Mouse (Mus musculus) heart, adult 18-20 months (tissue): ENCODE measurements around the gene Gp1ba. TPM values are rescaled to one million over a fixed set of nuclear protein-coding genes. Genes with fewer than 3 reads are reported as not detected.
A peak's percentile ranks its signal among the peaks of the same experiment; 100 is the strongest.

Experiments
- DNase-seq, 2 experiments: peaks; one replicate each; pipeline ENCODE4 v3.0.0; 2021 to 2022; ENCODE audit warnings: mixed read lengths in 1 of 2
- total RNA-seq, 2 experiments: library from RNA; stranded (reverse); gene quantifications; 2 replicates each; pipeline ENCODE4 v1.2.3; 2021

The Gp1ba gene
- total RNA-seq, 2 experiments from 2014 or later: 0.21 to 0.35 TPM

GRCm38 (mm10) chr11:70669582-70670345 is 30.8 kb downstream of the Gp1ba start:
- DNase-seq: peak; percentile 80 to 81

- DNase-seq: peak in 1 of 2 experiments; percentile 9
Measured at GRCm38 (mm10) chr11:70670483-70670882, 31.6 kb downstream of the Gp1ba start.

- DNase-seq: no peak
Measured at GRCm38 (mm10) chr11:70671333-70672047, 32.6 kb downstream of the Gp1ba start.

GRCm38 (mm10) chr11:70674014-70674413 is 35.1 kb downstream of the Gp1ba start:
- no peak for DNase-seq

GRCm38 (mm10) chr11:70674501-70674900 is 35.6 kb downstream of the Gp1ba start:
- peak in 1 of 2 experiments; percentile 6 for DNase-seq

GRCm38 (mm10) chr11:70678092-70678491 is 39.2 kb downstream of the Gp1ba start:
- no peak for DNase-seq

- no peak for DNase-seq
Measured at GRCm38 (mm10) chr11:70678576-70678975, 39.7 kb downstream of the Gp1ba start.

- DNase-seq: peak in 1 of 2 experiments; percentile 8
Measured at GRCm38 (mm10) chr11:70679361-70679760, 40.4 kb downstream of the Gp1ba start.

- DNase-seq: peak; percentile 22 to 70
Measured at GRCm38 (mm10) chr11:70679894-70680293, 41.0 kb downstream of the Gp1ba start.

GRCm38 (mm10) chr11:70681170-70681569 is 42.2 kb downstream of the Gp1ba start:
- no peak for DNase-seq

- DNase-seq: no peak
Measured at GRCm38 (mm10) chr11:70681897-70682581, 43.1 kb downstream of the Gp1ba start.

GRCm38 (mm10) chr11:70683640-70684039 is 44.7 kb downstream of the Gp1ba start:
- no peak for DNase-seq

- peak; percentile 46 to 66 for DNase-seq
Measured at GRCm38 (mm10) chr11:70686901-70687566, 48.1 kb downstream of the Gp1ba start.

- DNase-seq: peak; percentile 95
Measured at GRCm38 (mm10) chr11:70687601-70688199, 48.8 kb downstream of the Gp1ba start, which contains the start of gene Camta2. Camta2 (minus strand) TSS chr11:70688105.

- peak in 1 of 2 experiments; percentile 38 for DNase-seq
Measured at GRCm38 (mm10) chr11:70688372-70688771, 49.5 kb downstream of the Gp1ba start.

GRCm38 (mm10) chr11:70689578-70689977 is 50.7 kb downstream of the Gp1ba start:
- peak in 1 of 2 experiments; percentile 3 for DNase-seq

Other genes starting within 250 kb of the Gp1ba start
- gene Pelp1, start 229.1 kb upstream of the Gp1ba start, total RNA-seq: 10 to 100 TPM; 19.0 to 19.3 TPM
- 10 to 100 TPM; 11.3 to 12.5 TPM for gene Arrb2, start 206.5 kb upstream of the Gp1ba start, total RNA-seq
- gene Med11, start 187.2 kb upstream of the Gp1ba start, total RNA-seq: 1 to 10 TPM; 7.5 to 8.2 TPM
- gene Zmynd15, start 179.7 kb upstream of the Gp1ba start, total RNA-seq: 1 to 10 TPM; 1.7 to 2.8 TPM
- gene Cxcl16, start 179.1 kb upstream of the Gp1ba start, total RNA-seq: 1 to 10 TPM; 8.3 to 9.9 TPM
- gene Tm4sf5, start 133.9 kb upstream of the Gp1ba start, total RNA-seq: 1 to 10 TPM; 1.4 to 2.4 TPM
- not detected for gene Vmo1, start 124.5 kb upstream of the Gp1ba start, total RNA-seq
- gene Gltpd2, start 119.9 kb upstream of the Gp1ba start, total RNA-seq: not detected
- 100 to 1,000 TPM; 226 to 256 TPM for gene Psmb6, start 113.8 kb upstream of the Gp1ba start, total RNA-seq
- not detected for gene Gm40193, start 106.2 kb upstream of the Gp1ba start, total RNA-seq
- 1 to 10 TPM; 5.9 to 6.1 TPM for gene Pld2, start 99.1 kb upstream of the Gp1ba start, total RNA-seq
- 10 to 100 TPM; 41.3 to 48.0 TPM for gene Mink1, start 76.2 kb upstream of the Gp1ba start, total RNA-seq
- gene 4930544D05Rik, start 23.3 kb upstream of the Gp1ba start, total RNA-seq: not detected
- not detected for gene Chrne, start 19.9 kb upstream of the Gp1ba start, total RNA-seq
- gene Rnf167, start 8.1 kb downstream of the Gp1ba start, total RNA-seq: 10 to 100 TPM; 51.4 to 63.0 TPM
- 100 to 1,000 TPM; 619 to 711 TPM for gene Slc25a11, start 8.4 kb downstream of the Gp1ba start, total RNA-seq
- 100 to 1,000 TPM; 303 to 305 TPM for gene Pfn1, start 15.5 kb downstream of the Gp1ba start, total RNA-seq
- 1,000 to 10,000 TPM; 1,596 to 1,839 TPM for gene Eno3, start 18.1 kb downstream of the Gp1ba start, total RNA-seq
- 10 to 100 TPM; 89.3 to 93.9 TPM for gene Spag7, start 30.3 kb downstream of the Gp1ba start, total RNA-seq
- 10 to 100 TPM; 34.0 to 36.9 TPM for gene Camta2, start 49.0 kb downstream of the Gp1ba start, total RNA-seq
- gene Inca1, start 61.0 kb downstream of the Gp1ba start, total RNA-seq: 1 to 10 TPM; 6.1 to 7.7 TPM
- gene Kif1c, start 61.4 kb downstream of the Gp1ba start, total RNA-seq: 100 to 1,000 TPM; 469 to 485 TPM
- gene Zfp3, start 125.1 kb downstream of the Gp1ba start, total RNA-seq: 1 to 10 TPM; 7.5 to 7.7 TPM
- gene Scimp, start 173.5 kb downstream of the Gp1ba start, total RNA-seq: 1 to 10 TPM in 1 of 2 experiments, under 1 TPM in 1; 0.42 to 1.1 TPM
- gene Rabep1, start 205.7 kb downstream of the Gp1ba start, total RNA-seq: 10 to 100 TPM; 37.6 to 39.0 TPM